Mouse (Mus musculus) heart, adult 2 months (tissue): ENCODE data around the gene Hs3st5.

Experiments used
- CTCF ChIP-seq: fragments of 200-600 bp; IDR thresholded peaks from 2 replicates; pipeline ENCODE4 v1.8.1; 2022; ENCODE audit warnings: antibody characterized with exemption, mild to moderate bottlenecking, moderate library complexity
- EP300 ChIP-seq: fragments of 200-500 bp; IDR thresholded peaks from 2 replicates; pipeline ENCODE4 v1.6.1; 2011; ENCODE audit warnings: low read depth, low read length, control low read depth; ENCODE audit not compliant: insufficient read depth

DNA sequence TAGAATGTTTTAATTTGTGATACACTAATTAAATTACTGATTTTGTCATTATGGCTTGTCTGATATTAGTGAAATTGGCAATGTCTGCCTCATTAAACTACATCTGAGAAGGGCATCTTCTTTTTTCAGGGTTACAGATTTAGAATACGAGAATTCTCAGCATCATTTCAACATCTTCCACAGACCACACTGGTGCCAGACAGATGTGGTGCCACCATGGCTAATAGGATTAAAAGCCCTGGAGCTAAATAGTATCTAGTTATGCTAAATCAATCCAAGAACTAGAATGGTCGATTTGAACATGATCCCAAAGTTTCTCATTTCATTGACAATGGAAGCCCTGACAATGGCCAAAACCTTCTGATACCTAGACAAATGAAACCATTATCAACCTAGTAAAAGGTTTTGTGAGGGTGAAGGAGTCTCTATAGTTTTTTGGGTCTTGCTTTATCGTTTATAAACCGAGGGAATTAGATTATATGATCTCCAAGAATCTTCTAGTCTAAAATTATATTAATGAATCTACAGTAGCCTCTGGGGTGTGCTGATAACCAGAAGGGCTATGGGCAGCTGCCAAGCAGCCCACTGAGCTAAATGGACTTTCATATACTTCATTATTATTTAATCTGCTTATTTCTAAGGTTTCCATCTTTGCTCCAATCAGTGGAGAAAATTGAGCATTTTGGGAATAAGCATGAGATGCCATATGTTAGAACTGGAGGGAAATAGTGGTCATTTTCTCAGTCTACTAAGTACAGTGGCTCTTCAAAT, 71.9 kb downstream of the Hs3st5 start:
- TF ChIP-seq CTCF (no peak), EP300 (no peak)
